Mouse (Mus musculus): Measurements from ENCODE around the gene Cox7c.
"Not testable (repeated sequence)": the region's sequence is repeated elsewhere in the genome, so short reads cannot be mapped to it uniquely, and the experiment has no call there.

Gene Cox7c

GRCm38 (mm10) chr13:86046254-86046951 lies at the start of gene Cox7c:
TSS of gene Cox7c (minus strand) at chr13:86046904.
- peak; percentile 83 for DNase-seq

- no peak for DNase-seq
Observed at GRCm38 (mm10) chr13:86068011-86068724, 21.5 kb upstream of the Cox7c start.

DNA sequence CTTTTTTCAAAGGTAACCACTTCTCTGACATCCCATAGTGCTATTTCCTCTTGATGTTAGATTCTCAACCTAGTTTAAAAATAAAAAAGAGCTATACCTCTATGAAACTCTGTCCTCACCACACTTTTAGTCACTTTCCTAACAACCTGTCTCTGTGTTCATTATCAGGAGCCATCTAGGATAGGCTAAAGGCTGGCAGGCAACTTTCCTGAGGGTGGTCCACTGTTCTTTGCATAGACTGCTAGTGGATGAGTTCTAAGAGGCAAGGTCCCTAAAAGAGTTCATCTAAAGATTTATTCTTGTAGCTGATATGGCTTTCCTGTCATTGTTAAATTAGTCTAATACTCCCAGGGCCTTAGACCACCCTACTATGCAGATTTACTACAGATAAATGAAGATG lies 20.8 kb upstream of the Cox7c start:
- DNase-seq = no peak

DNA sequence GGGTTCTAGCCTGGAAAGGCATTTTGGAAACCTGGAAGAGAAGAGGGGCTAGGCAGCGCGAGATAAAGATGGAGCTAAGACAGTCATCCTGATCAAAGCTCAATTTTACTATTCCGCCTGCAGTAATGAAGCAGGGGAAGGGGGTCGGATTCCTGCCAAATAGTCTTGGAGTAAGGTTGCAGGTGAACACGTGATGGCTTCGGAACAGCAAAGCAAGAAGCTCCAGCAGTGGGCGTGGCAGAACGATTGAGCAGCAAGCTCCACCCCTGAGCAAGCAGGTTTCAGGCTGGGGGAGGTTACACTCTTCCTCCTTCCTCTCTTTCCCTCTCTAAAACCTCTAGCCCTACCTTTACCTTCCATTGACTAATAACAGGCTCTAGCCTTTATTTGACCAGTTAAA lies 7.4 kb upstream of the Cox7c start:
- not testable (repeated sequence) for DNase-seq

DNA sequence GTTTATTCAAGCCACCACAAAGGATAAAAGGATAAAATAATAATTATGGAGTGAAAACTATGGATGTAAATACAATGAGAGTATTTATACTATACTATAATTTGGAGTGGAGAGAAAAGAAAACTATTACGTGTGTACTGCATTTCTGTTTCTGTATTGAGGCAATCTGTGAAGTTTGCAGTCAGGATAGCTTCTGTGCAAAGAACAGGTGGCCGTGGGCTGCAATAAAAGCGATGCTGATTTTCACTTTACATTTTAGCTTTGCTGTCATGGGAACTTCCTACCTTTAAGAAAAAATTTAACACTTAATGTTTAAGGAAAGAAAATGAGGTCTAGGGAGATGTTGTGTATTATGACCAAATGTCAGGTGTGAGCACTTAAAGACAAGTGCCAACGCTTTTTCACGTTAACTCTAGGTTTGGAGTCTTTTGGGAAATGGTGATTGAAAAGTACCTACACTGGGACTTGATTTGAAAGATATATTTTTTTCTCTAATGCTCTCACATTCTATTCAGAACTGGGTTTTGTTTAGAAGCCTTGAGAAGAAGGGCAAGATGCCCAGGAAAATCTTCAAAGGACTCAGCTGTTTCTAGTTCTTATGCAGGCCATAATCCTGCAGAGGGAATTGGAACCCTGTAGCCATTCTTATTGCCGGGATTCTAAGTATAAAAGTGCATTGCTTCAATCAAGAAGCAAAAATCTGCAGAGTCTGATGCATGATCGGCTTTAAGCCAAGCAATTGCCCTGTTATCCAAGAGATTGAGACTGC lies 41.6 kb downstream of the Cox7c start:
- DNase-seq = no peak

All from thymus, postnatal 25 days (tissue).